Mouse (Mus musculus) liver, embryonic 11.5 days (tissue): Measurements from ENCODE around the gene Onecut1. TPM values are rescaled to one million over a fixed set of nuclear protein-coding genes. Genes with fewer than 3 reads are reported as not detected.

ENCODE experiments used
- ATAC-seq: fragments of 200-750 bp; cut with Nextera tagmentation; replicated peaks from 2 replicates; pipeline ENCODE4 v1.8.0; 2017; ENCODE audit warnings: moderate number of reproducible peaks, mild to moderate bottlenecking, moderate TSS enrichment, moderate library complexity; ENCODE audit not compliant: low FRiP score
- DNase-seq: peaks from one replicate; pipeline ENCODE4 v3.0.0-alpha.2; 2017; ENCODE audit warnings: low spot score
- H3K27ac ChIP-seq: fragments of 300-500 bp; sonication (generic); 2 replicates; pipeline ENCODE4 v1.5.1; 2014; ENCODE audit warnings: mild to moderate bottlenecking, low read depth, low read length, control low read depth
- H3K27me3 ChIP-seq: fragments of 300-500 bp; sonication (generic); replicated peaks from 2 replicates; pipeline ENCODE4 v1.6.1; 2014; ENCODE audit warnings: low read length, mixed read lengths; ENCODE audit not compliant: control insufficient read depth, insufficient read depth
- H3K36me3 ChIP-seq: fragments of 300-500 bp; sonication (generic); 2 replicates; pipeline ENCODE4 v1.6.1; 2014; ENCODE audit warnings: mild to moderate bottlenecking, low read length, moderate library complexity, mixed read lengths; ENCODE audit not compliant: control insufficient read depth, insufficient read depth
- H3K4me1 ChIP-seq: fragments of 300-500 bp; sonication (generic); replicated peaks from 2 replicates; pipeline ENCODE4 v1.6.1; 2014; ENCODE audit warnings: low read length, mixed read lengths; ENCODE audit not compliant: control insufficient read depth, insufficient read depth
- H3K4me2 ChIP-seq: fragments of 300-500 bp; sonication (generic); 2 replicates; pipeline ENCODE4 v1.6.1; 2014; ENCODE audit warnings: mild to moderate bottlenecking, control low read depth, moderate library complexity
- H3K4me3 ChIP-seq: fragments of 300-500 bp; sonication (generic); 2 replicates; pipeline ENCODE4 v1.5.1; 2014; ENCODE audit warnings: low read depth, low read length, control low read depth
- H3K9ac ChIP-seq: fragments of 300-500 bp; sonication (generic); 2 replicates; pipeline ENCODE4 v1.6.1; 2014; ENCODE audit warnings: low read depth, low read length, control low read depth
- H3K9me3 ChIP-seq: fragments of 300-500 bp; sonication (generic); 2 replicates; pipeline ENCODE4 v1.6.1; 2016; ENCODE audit warnings: low read length, inconsistent platforms, mixed read lengths; ENCODE audit not compliant: control insufficient read depth
- WGBS: fragments of 180-500 bp; shearing (Covaris S2); extraction: QIAGEN DNeasy Blood & Tissue Kit; methylation state at CpG from one replicate; pipeline ENCODE4 v1.1.7; 2014; 5-methylcytosine and 5-hydroxymethylcytosine counted together
- polyA plus RNA-seq: library from polyadenylated mRNA; unstranded; fragments of >200 nt; fragmentation: Nextera tagmentation; extraction: Ambion mirVana; gene quantifications from 2 replicates; pipeline ENCODE4 v1.2.1, GENCODE M21; 2014

The Onecut1 gene
- polyA plus RNA-seq, 1 experiment from 2014 or later = 3.4 TPM

DNA sequence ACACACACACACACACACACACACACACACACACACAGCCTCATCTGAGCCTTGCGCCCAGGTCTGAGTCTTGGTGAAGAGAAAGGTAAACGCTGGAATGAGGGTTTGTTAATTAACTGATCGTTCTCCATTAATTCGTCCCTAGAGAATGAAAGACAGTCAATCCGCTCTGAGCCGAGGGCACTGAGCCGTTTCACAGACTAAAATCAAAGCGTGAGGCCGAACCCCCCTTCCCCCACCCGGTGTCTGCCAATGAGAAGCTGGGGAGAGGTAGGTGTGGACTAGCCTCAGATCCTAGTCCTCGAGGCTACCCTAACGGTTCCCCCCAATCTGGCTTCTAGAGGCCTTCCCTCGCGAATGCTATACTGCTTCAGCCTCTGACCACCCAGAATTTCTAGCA is 2.8 kb downstream of the Onecut1 start:
- no peaks in the 10 kb centered on the region; the same call in none of the 2 replicates for H3K4me1 ChIP-seq
- peak overlapping the region; percentile 57 for H3K4me3 ChIP-seq
- WGBS = 6% methylated on average over 14 of the region's 14 CpGs
- H3K4me2 ChIP-seq = peak overlapping the region; percentile 71
- no peak for ATAC-seq
- no peak for DNase-seq
- H3K9ac ChIP-seq = no peak overlapping the region; the same call in 1 of the 2 replicates
- no peaks in the 10 kb centered on the region for H3K36me3 ChIP-seq
- no peaks in the 10 kb centered on the region for H3K9me3 ChIP-seq
- peaks cover 94% of the 10 kb centered on the region for H3K27me3 ChIP-seq
- H3K27ac ChIP-seq = peak overlapping the region; percentile 38; the same call in 1 of the 2 replicates

DNA sequence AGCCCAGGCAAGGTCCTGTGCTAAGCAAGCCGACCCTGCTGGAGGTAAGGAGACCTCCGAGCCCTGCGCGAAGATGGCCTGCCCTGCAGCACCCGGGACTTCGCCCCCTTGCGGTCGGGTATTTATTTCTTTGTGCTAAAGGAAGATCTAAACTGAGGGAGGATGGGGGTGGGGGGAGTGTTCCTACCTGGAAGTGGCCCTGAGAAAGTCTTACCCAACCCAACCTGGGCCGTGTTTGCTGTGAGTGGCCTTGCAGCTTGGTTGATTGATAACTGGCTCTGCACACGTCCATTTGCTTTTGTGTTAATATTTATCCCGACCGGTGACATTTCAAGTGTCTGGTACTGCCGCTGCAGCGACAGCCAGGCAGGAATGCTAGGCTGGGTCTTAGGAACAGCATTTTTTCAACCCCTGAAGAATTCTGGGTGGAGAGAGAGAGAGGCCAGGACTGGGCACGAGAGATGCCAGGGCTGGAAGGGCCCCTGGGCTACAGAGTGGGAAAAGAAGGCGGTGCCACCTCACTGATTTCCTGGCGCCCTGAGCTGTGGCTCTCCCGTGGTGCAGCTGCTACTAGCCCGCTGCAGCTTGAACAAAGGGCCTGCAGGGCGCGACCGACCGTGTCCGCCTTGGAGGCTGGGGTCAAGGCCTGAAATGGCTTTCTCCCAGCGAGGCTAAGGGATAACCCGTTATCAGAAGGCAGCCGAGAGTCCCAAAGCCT is 5.0 kb downstream of the Onecut1 start:
- Histone ChIP-seq H3K9me3 (no peaks in the 10 kb centered on the region), H3K36me3 (no peaks in the 10 kb centered on the region), H3K27ac (peak overlapping the region; percentile 70), H3K27me3 (peaks cover 81% of the 10 kb centered on the region), H3K4me3 (0 out of 2 replicates have a peak overlapping the region, but pooled peaks have one; percentile 7), H3K9ac (no peak overlapping the region), H3K4me1 (no peaks in the 10 kb centered on the region; the same call in 1 of the 2 replicates), H3K4me2 (peak overlapping the region; percentile 43)
- DNase-seq = peak; percentile 38
- peak; percentile 53 for ATAC-seq
- WGBS = 14% methylated on average over 27 of the region's 27 CpGs

DNA sequence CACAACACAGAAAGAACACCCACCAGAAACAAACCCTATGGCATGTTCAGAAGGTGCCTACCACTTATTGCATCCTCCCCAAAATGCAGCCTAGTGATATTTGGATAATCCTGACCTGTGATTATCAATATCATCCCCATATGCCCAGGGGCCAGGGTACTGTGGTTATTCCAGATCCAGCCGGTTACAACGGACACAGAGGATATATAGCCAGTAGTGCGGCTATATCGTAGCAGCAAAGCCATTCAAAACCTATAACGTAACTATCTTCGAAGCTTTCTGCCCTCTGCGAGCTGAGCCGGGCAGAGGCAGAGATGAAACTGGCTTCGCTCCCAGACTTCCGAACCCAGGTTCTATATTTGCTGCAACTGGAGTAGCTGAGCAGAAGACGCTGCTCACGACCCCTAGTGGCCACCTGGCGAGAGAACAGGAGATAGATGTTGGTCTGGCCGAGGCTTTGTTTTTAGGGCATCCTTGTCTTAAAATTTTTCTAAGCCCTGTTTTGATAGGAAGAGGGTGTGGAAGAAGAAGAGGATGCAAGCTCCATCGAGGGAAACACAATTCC is 6.0 kb downstream of the Onecut1 start:
- peaks cover 71% of the 10 kb centered on the region for H3K27me3 ChIP-seq
- H3K4me2 ChIP-seq = peak overlapping the region; percentile 43; the same call in 1 of the 2 replicates
- H3K4me3 ChIP-seq = no peak overlapping the region
- H3K36me3 ChIP-seq = no peaks in the 10 kb centered on the region
- no peak for DNase-seq
- no peaks in the 10 kb centered on the region for H3K4me1 ChIP-seq
- 15% methylated on average over 15 of the region's 15 CpGs for WGBS
- H3K9ac ChIP-seq = no peak overlapping the region
- ATAC-seq = no peak
- no peak overlapping the region; the same call in 1 of the 2 replicates for H3K27ac ChIP-seq
- no peaks in the 10 kb centered on the region for H3K9me3 ChIP-seq

DNA sequence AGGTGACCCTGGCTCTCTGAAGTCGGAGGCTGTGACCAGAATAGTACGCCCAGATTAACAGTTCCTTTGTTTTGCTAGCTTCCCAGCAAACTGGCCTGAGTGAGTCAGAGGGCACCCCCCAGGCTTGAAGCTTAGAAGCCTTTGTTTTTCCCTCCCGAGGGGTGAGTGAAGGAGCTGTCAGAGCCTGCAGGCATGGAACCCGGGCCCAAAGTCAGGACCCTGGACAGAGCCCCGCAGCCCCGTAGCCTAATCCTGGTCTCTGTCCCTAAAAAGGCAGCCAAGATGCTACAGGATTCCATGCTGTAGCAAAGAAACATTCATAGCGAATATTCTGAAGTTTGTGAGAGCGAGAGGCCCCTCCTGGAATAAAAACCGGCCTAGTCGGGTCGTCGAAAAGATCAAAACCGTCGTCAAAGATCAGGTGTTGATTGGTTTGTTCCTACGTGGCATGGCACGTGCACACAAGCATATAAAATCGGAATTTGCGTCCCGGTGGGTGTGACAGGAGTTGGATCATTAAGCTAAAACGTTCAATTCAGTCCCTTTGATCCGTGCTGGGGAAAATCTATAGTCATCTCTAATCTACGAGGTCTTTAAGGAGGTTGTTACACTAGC is 6.7 kb downstream of the Onecut1 start:
- H3K4me3 ChIP-seq = no peak overlapping the region
- H3K4me1 ChIP-seq = no peaks in the 10 kb centered on the region
- H3K36me3 ChIP-seq = no peaks in the 10 kb centered on the region
- ATAC-seq (no peak), DNase-seq (peak; percentile 57)
- WGBS = 10% methylated on average over 22 of the region's 22 CpGs
- H3K4me2 ChIP-seq = no peak overlapping the region
- H3K27ac ChIP-seq = no peak overlapping the region
- no peaks in the 10 kb centered on the region for H3K9me3 ChIP-seq
- no peak overlapping the region for H3K9ac ChIP-seq
- peaks cover 64% of the 10 kb centered on the region for H3K27me3 ChIP-seq

DNA sequence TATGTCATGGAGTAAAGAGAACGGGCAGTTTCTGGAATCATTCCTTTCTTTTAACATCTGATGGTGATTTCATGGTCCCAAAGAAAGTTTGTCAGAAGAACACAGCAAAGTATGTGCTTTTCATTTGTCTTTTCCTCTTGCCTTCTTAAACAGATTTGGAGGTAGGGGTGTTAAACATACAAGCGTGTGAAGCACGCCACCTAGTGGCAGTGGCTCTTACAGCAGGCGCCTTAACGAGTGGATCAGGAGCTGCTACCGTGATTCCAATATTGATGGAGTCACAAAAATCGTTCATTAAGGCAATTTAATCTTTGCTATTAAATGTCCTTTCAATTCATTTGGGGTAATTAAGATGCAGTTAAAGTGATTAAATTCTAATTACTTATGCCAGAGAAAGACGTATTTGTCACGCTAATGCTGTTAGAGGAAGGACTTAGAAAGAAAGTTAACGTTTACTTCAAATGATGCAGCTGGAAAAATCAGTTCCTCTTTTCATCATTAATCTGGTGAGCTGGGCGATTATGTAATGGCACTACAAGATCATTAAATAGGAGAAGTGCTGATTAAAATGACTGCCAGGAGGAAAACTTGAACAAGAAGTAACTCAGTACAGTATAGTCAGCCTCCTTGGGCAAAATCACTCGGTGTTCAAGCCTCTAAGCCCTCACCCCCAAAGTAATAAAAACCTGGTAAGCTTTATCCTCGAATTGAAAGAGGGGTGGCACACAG is 9.4 kb downstream of the Onecut1 start:
- no peak overlapping the region for H3K9ac ChIP-seq
- no peaks in the 10 kb centered on the region for H3K36me3 ChIP-seq
- no peak overlapping the region for H3K4me3 ChIP-seq
- H3K9me3 ChIP-seq = no peaks in the 10 kb centered on the region
- no peaks in the 10 kb centered on the region for H3K4me1 ChIP-seq
- DNase-seq (no peak), ATAC-seq (no peak)
- no peak overlapping the region for H3K27ac ChIP-seq
- no peak overlapping the region for H3K4me2 ChIP-seq
- WGBS = 23% methylated on average over 13 of the region's 13 CpGs
- H3K27me3 ChIP-seq = peaks cover 37% of the 10 kb centered on the region

DNA sequence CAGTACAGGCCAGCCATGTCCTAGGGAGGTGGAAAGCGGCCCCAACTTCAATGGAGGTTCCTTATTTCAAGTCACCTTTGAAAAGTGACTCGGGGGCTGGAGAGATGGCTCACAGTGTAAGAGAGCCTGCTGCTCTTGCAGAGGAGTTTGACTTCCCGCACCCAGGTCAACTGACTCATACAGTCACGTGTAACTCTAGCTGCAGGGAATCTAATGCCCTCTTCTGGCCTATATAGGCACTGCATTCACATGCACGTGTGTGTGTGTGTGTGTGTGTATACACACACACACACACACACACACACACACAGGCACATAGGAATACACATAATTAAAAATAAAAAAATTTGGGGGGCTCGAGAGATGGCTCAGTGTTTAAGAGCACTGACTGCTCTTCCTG is 14.6 kb downstream of the Onecut1 start:
- no peak for DNase-seq
- H3K27ac ChIP-seq = no peak overlapping the region
- WGBS = 68% methylated on average over 6 of the region's 6 CpGs
- no peak overlapping the region for H3K9ac ChIP-seq
- no peaks in the 10 kb centered on the region for H3K27me3 ChIP-seq
- no peak overlapping the region for H3K4me2 ChIP-seq
- no peak overlapping the region for H3K4me3 ChIP-seq
- no peaks in the 10 kb centered on the region for H3K9me3 ChIP-seq
- H3K36me3 ChIP-seq = no peaks in the 10 kb centered on the region
- no peaks in the 10 kb centered on the region for H3K4me1 ChIP-seq
- no peak for ATAC-seq

DNA sequence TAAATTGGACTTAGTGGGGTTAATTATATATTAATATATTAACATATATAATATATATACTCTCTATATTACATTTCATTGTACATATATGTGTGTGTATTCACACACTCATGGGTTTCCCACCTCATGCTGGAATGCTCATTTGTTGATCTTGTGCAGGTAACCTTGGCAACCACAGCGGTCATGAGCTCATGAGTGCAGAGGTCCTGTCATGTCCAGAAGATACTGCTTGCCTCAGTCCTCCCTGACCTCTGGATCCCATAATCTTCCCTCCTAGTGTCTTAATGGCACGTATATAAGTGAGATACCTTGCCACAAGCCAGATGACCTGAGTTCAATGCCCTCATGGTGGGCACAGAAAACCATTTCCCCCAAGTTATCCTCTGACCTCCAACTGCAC is 16.0 kb downstream of the Onecut1 start:
- Histone ChIP-seq H3K27ac (no peak overlapping the region), H3K9ac (no peak overlapping the region), H3K4me3 (no peak overlapping the region), H3K4me2 (no peak overlapping the region), H3K4me1 (no peaks in the 10 kb centered on the region), H3K36me3 (no peaks in the 10 kb centered on the region), H3K9me3 (no peaks in the 10 kb centered on the region), H3K27me3 (no peaks in the 10 kb centered on the region)
- WGBS = 74% methylated on average over 2 of the region's 2 CpGs
- DNase-seq = no peak
- no peak for ATAC-seq

DNA sequence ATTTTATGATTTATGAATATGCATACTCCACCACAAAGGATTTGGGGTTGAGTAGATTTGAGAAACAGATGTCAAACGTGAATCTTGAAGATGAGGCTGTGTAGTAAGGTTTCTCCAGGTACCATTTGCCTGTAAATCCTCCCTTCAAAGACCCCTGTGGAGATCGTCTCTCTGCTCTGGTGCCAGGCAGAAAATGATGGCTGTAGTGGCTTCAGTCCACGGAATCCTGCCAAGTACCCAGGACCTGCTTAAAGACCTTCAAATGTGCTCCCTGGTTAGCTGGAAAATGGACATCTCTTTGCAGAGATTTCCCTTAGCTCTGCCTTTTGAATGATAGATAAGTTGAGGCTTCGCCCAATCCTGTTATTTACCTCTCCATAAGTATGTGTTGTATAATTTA is 26.1 kb downstream of the Onecut1 start:
- H3K27ac ChIP-seq = no peak overlapping the region
- ATAC-seq = no peak
- H3K4me1 ChIP-seq = no peaks in the 10 kb centered on the region
- H3K9ac ChIP-seq = no peak overlapping the region
- DNase-seq = no peak
- WGBS = 66% methylated on average over 4 of the region's 4 CpGs
- no peaks in the 10 kb centered on the region for H3K27me3 ChIP-seq
- H3K36me3 ChIP-seq = no peaks in the 10 kb centered on the region
- H3K4me2 ChIP-seq = no peak overlapping the region
- no peaks in the 10 kb centered on the region for H3K9me3 ChIP-seq
- H3K4me3 ChIP-seq = no peak overlapping the region
